Mouse (Mus musculus) heart, adult 2 months (tissue): ENCODE results near the gene Btbd9. TPM values are rescaled to one million over a fixed set of nuclear protein-coding genes. Genes with fewer than 3 reads are reported as not detected.

Experiments
- DNase-seq, 2 experiments: peaks; one replicate each; pipeline ENCODE4 v3.0.0; 2021
- H3K27ac ChIP-seq: fragments of 200-600 bp; 2 replicates; pipeline ENCODE4 v1.8.1; 2022
- H3K27me3 ChIP-seq: fragments of 200-500 bp; 2 replicates; pipeline ENCODE4 v1.6.1; 2012; ENCODE audit warnings: mild to moderate bottlenecking, low read length, inconsistent platforms, mixed read lengths; ENCODE audit not compliant: control insufficient read depth, insufficient read depth
- H3K36me3 ChIP-seq: fragments of 200-500 bp; 2 replicates; pipeline ENCODE4 v1.6.1; 2012; ENCODE audit warnings: low read length, inconsistent platforms; ENCODE audit not compliant: control insufficient read depth, insufficient read depth
- H3K4me1 ChIP-seq: fragments of 200-500 bp; 2 replicates; pipeline ENCODE4 v1.6.1; 2011; ENCODE audit warnings: low read length; ENCODE audit not compliant: control insufficient read depth, insufficient read depth
- H3K4me3 ChIP-seq: fragments of 200-600 bp; 2 replicates; pipeline ENCODE4 v1.8.1; 2022
- H3K79me2 ChIP-seq: fragments of 200-500 bp; replicated peaks from 2 replicates; pipeline ENCODE4 v1.6.1; 2012; ENCODE audit warnings: mild to moderate bottlenecking, inconsistent platforms, low read length, moderate library complexity, mixed read lengths; ENCODE audit not compliant: control insufficient read depth, insufficient read depth
- H3K9ac ChIP-seq: fragments of 200-500 bp; 2 replicates; pipeline ENCODE4 v1.6.1; 2012; ENCODE audit warnings: low read depth, mild to moderate bottlenecking, control low read depth, inconsistent platforms, low read length, mixed read lengths
- CTCF ChIP-seq: fragments of 200-600 bp; IDR thresholded peaks from 2 replicates; pipeline ENCODE4 v1.8.1; 2022; ENCODE audit warnings: antibody characterized with exemption, mild to moderate bottlenecking, moderate library complexity
- EP300 ChIP-seq: fragments of 200-500 bp; IDR thresholded peaks from 2 replicates; pipeline ENCODE4 v1.6.1; 2011; ENCODE audit warnings: low read depth, low read length, control low read depth; ENCODE audit not compliant: insufficient read depth
- POLR2A ChIP-seq: fragments of 200-500 bp; IDR thresholded peaks from 2 replicates; pipeline ENCODE4 v1.6.1; 2011; ENCODE audit warnings: mild to moderate bottlenecking, low read depth, low read length, control low read depth; ENCODE audit not compliant: insufficient read depth
- WGBS: fragments of 180-500 bp; shearing (Covaris S2); methylation state at CpG from one replicate; pipeline ENCODE4 v1.1.7; 2018; 5-methylcytosine and 5-hydroxymethylcytosine counted together
- intact Hi-C: fragments of 180-260 bp; cut with DNase I; formaldehyde crosslinking; loops from one replicate; pipeline ENCODE4 v1.15.1; 2025
- polyA plus RNA-seq: library from polyadenylated mRNA; depleted of rRNA; stranded (reverse); fragments of >200 nt; gene quantifications from 2 replicates; pipeline ENCODE4 v1.2.3, GENCODE M21; 2012
- total RNA-seq, 2 experiments: library from RNA; stranded (reverse); gene quantifications; 2 replicates each; pipeline ENCODE4 v1.2.3; 2021

Gene Btbd9
- total and polyA plus RNA-seq, 3 experiments: 8.1 to 22.0 (median 20.9) TPM

DNA sequence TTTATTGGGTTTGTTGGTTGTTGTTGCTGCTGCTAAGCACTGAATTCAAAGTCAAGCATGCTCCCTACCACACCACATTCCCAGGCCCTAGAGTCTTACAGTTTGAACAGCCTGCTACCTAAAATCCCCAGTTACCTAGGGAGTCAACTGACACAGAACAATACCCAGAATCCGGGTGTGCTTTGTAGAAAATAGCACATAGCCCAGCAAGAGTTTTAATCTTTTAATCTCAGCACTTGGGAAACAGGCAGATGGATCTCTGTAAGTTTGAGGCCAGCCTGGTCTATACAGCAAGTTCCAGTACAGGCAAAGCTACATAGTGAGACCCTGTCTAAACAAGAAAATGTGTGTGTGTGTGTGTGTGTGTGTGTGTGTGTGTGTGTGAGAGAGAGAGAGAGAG lies 34.5 kb upstream of the Btbd9 start:
- intact Hi-C loops: no loop called here
- WGBS: 71% methylated on average over 1 of the region's 1 CpGs
- peak in 1 of 2 experiments; percentile 5 for DNase-seq
- Histone ChIP-seq H3K79me2 (peaks cover 10% of the 10 kb centered on the region; the same call in 1 of the 2 replicates), H3K9ac (no peak overlapping the region), H3K27me3 (no peaks in the 10 kb centered on the region), H3K4me3 (no peak overlapping the region), H3K4me1 (peaks cover 2% of the 10 kb centered on the region; the same call in 1 of the 2 replicates), H3K36me3 (peaks cover 3% of the 10 kb centered on the region; the same call in 1 of the 2 replicates), H3K27ac (no peak overlapping the region)
- TF ChIP-seq EP300 (no peak), POLR2A (no peak), CTCF (no peak)

DNA sequence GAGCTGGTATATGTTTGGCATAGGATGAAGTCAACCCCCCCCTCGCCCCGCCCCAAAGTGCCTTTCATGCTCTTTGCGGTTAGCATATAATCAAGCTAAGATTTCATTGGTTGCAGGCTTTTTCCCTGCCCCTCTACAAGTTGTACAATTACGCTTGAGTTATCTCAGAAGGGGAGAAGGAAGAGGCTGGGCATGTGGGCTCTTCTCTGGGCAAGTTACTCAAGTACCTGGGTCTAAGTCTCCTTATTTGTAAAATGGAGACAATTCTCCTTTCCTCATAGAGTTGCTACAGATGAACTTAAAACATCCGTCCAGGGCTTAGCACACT lies 33.7 kb upstream of the Btbd9 start:
- peaks cover 10% of the 10 kb centered on the region; the same call in 1 of the 2 replicates for H3K79me2 ChIP-seq
- TF ChIP-seq EP300: no peak
- no peak for TF ChIP-seq POLR2A
- no peak for TF ChIP-seq CTCF
- WGBS: 95% methylated on average over 5 of the region's 5 CpGs
- H3K4me1 ChIP-seq: peaks cover 2% of the 10 kb centered on the region; the same call in 1 of the 2 replicates
- intact Hi-C loops: no loop called here
- peaks cover 3% of the 10 kb centered on the region; the same call in 1 of the 2 replicates for H3K36me3 ChIP-seq
- no peak overlapping the region for H3K9ac ChIP-seq
- no peak for DNase-seq
- no peak overlapping the region for H3K27ac ChIP-seq
- H3K27me3 ChIP-seq: no peaks in the 10 kb centered on the region
- no peak overlapping the region for H3K4me3 ChIP-seq

DNA sequence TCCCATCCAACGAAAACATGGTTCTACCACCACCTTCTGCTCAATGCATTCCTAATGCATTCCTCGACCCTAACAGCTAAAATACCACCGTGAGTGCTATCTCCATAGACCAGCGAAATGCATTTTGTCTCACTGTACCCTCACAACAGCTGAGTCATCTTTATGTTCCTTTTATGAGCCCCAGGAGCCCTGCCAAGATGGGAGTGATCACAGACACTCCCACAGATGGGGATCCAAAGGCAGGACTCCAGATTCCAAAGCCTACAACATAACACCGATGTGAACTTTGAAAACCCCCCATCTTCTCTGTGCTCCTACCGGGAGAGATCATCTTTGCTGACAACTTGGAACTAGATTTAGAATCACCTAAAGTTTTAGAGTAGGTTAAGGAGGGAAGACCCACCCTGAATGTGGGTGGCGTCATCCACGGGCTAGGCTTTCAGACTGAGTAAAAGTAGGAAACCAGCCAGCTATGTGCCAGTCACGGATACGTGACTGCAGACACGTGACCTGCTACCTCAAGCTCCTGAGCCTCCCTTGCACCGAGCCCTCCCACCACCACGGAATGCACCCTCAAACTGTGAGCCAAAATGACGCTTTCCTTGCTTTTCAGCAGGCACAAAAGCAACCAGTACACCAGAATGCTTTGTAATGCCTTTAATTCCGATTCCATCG lies 33.2 kb upstream of the Btbd9 start:
- 70% methylated on average over 16 of the region's 16 CpGs for WGBS

DNA sequence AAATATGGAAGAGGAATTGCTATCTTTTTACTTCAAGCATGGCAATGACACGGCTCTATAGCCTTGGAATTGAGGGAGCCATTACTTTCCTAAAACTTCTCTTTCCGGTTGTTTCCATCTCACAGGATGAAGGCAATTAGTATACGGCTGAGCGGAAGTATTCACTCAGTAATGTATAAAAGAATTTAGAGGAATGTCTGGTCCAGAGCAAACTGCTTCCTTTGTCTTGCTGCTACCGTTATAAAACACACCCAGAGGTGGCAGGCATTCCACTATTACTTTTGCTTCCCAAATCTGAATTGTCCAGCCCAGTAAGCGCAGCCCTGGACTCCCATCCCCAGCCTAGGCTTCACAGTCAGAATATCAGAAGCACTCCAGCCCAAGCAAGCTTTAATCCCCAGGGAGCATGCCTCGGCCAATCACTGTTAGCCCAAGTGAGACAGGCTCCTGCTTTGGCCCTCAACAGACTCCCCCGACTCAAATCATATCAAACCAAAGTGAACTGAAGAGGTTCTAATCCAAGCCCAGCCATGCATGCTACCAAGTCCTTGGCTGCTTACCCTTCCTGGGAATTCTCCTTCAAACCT lies 31.7 kb upstream of the Btbd9 start:
- 62% methylated on average over 8 of the region's 8 CpGs for WGBS

More for the DNA sequence above, 33.2 kb upstream of the Btbd9 start:
- Histone ChIP-seq H3K4me3 (no peak overlapping the region), H3K79me2 (peaks cover 10% of the 10 kb centered on the region; the same call in 1 of the 2 replicates), H3K36me3 (peaks cover 3% of the 10 kb centered on the region; the same call in 1 of the 2 replicates), H3K4me1 (peaks cover 2% of the 10 kb centered on the region; the same call in 1 of the 2 replicates), H3K27me3 (no peaks in the 10 kb centered on the region), H3K27ac (no peak overlapping the region), H3K9ac (no peak overlapping the region)
- intact Hi-C loops: no loop called here
- DNase-seq: peak in 1 of 2 experiments; percentile 31
- TF ChIP-seq EP300 (no peak), POLR2A (no peak), CTCF (no peak)

DNA sequence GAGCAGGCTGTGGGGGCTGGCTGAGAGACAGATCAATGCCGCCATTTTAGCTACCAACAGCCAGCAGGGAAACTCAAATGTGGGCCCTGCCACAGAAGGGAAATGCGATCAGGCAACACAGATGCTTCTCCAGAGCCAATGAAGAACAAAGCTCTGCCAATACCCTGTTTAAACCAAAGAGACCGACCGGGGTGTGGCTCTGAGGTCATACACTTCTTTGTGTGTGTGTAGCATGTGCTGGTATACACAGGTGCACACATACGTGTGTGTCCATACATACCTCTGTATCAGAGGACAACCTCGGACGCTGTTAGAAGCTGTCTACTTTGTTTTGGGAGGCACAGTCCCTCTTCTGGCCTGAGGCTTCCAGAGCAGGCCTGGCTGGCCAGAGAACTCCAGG lies 31.0 kb upstream of the Btbd9 start:
- H3K4me3 ChIP-seq: no peak overlapping the region
- WGBS: 92% methylated on average over 7 of the region's 7 CpGs
- H3K36me3 ChIP-seq: peaks cover 3% of the 10 kb centered on the region; the same call in 1 of the 2 replicates
- H3K4me1 ChIP-seq: peaks cover 2% of the 10 kb centered on the region; the same call in 1 of the 2 replicates
- no peaks in the 10 kb centered on the region for H3K27me3 ChIP-seq
- no peak overlapping the region for H3K27ac ChIP-seq
- intact Hi-C loops: no loop called here
- no peak overlapping the region for H3K9ac ChIP-seq
- DNase-seq: peak in 1 of 2 experiments; percentile 15
- peaks cover 10% of the 10 kb centered on the region; the same call in 1 of the 2 replicates for H3K79me2 ChIP-seq
- TF ChIP-seq CTCF: no peak
- no peak for TF ChIP-seq EP300
- TF ChIP-seq POLR2A: no peak

More for the DNA sequence above, 31.7 kb upstream of the Btbd9 start:
- peak in 1 of 2 experiments; percentile 15 for DNase-seq
- Histone ChIP-seq H3K9ac (no peak overlapping the region), H3K79me2 (peaks cover 10% of the 10 kb centered on the region; the same call in 1 of the 2 replicates), H3K4me1 (peaks cover 2% of the 10 kb centered on the region; the same call in 1 of the 2 replicates), H3K36me3 (peaks cover 3% of the 10 kb centered on the region; the same call in 1 of the 2 replicates), H3K27me3 (no peaks in the 10 kb centered on the region), H3K27ac (no peak overlapping the region), H3K4me3 (no peak overlapping the region)
- intact Hi-C loops: no loop called here
- no peak for TF ChIP-seq POLR2A
- no peak for TF ChIP-seq EP300
- TF ChIP-seq CTCF: no peak
